Mouse (Mus musculus) gastrocnemius, adult 8-10 months (tissue): ENCODE results near the gene Stip1. TPM values are rescaled to one million over a fixed set of nuclear protein-coding genes. Genes with fewer than 3 reads are reported as not detected.

Experiments
- total RNA-seq, 4 experiments: library from RNA; stranded (reverse); gene quantifications; 2 replicates each; pipeline ENCODE4 v1.2.4; 2022

The Stip1 gene
- total RNA-seq, 4 experiments from 2014 or later: 77.9 to 86.5 (median 81.8) TPM

Other genes with a start within 250 kb of the Stip1 start
- 10 to 100 TPM in 3 of 4 experiments, 1 to 10 TPM in 1; 9.8 to 12.1 (median 10.5) TPM for gene Rps6ka4, start 199.3 kb downstream of the Stip1 start, total RNA-seq
- under 1 TPM; 0.29 to 0.70 (median 0.46) TPM for gene Ccdc88b, start 181.8 kb downstream of the Stip1 start, total RNA-seq
- 10 to 100 TPM; 34.1 to 46.3 (median 39.7) TPM for gene Trmt112, start 130.3 kb downstream of the Stip1 start, total RNA-seq
- gene Prdx5, start 129.9 kb downstream of the Stip1 start, total RNA-seq: 100 to 1,000 TPM; 195 to 214 (median 202) TPM
- gene Esrra, start 118.2 kb downstream of the Stip1 start, total RNA-seq: 100 to 1,000 TPM in 1 of 4 experiments, 10 to 100 TPM in 3; 82.8 to 114 (median 93.4) TPM
- gene Catsperz, start 114.6 kb downstream of the Stip1 start, total RNA-seq: not detected
- not detected for gene Kcnk4, start 105.5 kb downstream of the Stip1 start, total RNA-seq
- 10 to 100 TPM in 2 of 4 experiments, 1 to 10 TPM in 2; 8.2 to 11.8 (median 10.6) TPM for gene Bad, start 98.1 kb downstream of the Stip1 start, total RNA-seq
- 10 to 100 TPM in 2 of 4 experiments, 1 to 10 TPM in 2; 9.1 to 10.9 (median 10.0) TPM for gene Gpr137, start 97.5 kb downstream of the Stip1 start, total RNA-seq
- gene Ppp1r14b, start 65.0 kb downstream of the Stip1 start, total RNA-seq: 100 to 1,000 TPM; 144 to 194 (median 165) TPM
- gene Plcb3, start 63.5 kb downstream of the Stip1 start, total RNA-seq: 10 to 100 TPM in 1 of 4 experiments, 1 to 10 TPM in 3; 7.0 to 10.9 (median 9.4) TPM
- 10 to 100 TPM in 1 of 4 experiments, 1 to 10 TPM in 3; 4.2 to 10.4 (median 5.8) TPM for gene Fkbp2, start 59.5 kb downstream of the Stip1 start, total RNA-seq
- 100 to 1,000 TPM; 167 to 187 (median 183) TPM for gene Vegfb, start 52.3 kb downstream of the Stip1 start, total RNA-seq
- 10 to 100 TPM; 32.2 to 37.7 (median 36.4) TPM for gene Dnajc4, start 47.4 kb downstream of the Stip1 start, total RNA-seq
- gene Nudt22, start 43.9 kb downstream of the Stip1 start, total RNA-seq: 10 to 100 TPM; 13.5 to 15.5 (median 15.0) TPM
- 10 to 100 TPM; 20.8 to 31.7 (median 23.7) TPM for gene Trpt1, start 43.8 kb downstream of the Stip1 start, total RNA-seq
- under 1 TPM; 0.41 to 0.94 (median 0.60) TPM for gene Fermt3, start 20.5 kb downstream of the Stip1 start, total RNA-seq
- 100 to 1,000 TPM; 279 to 336 (median 292) TPM for gene Macrod1, start 16.8 kb upstream of the Stip1 start, total RNA-seq
- 1 to 10 TPM in 3 of 4 experiments, under 1 TPM in 1; 0.83 to 2.9 (median 1.7) TPM for gene Flrt1, start 65.8 kb upstream of the Stip1 start, total RNA-seq
- 10 to 100 TPM; 39.9 to 54.3 (median 43.5) TPM for gene Otub1, start 166.3 kb upstream of the Stip1 start, total RNA-seq
- gene Cox8a, start 177.6 kb upstream of the Stip1 start, total RNA-seq: 100 to 1,000 TPM in 1 of 4 experiments, 10 to 100 TPM in 3; 68.4 to 103 (median 82.9) TPM
- gene Naa40, start 201.2 kb upstream of the Stip1 start, total RNA-seq: 10 to 100 TPM in 3 of 4 experiments, 1 to 10 TPM in 1; 9.2 to 12.4 (median 11.2) TPM
- gene Rcor2, start 227.4 kb upstream of the Stip1 start, total RNA-seq: 1 to 10 TPM; 1.8 to 4.2 (median 2.1) TPM